Mouse (Mus musculus) right cerebral cortex, postnatal 36 days (tissue): Measurements from ENCODE around the gene Serpina16.

Source experiments
- DNase-seq, 2 experiments: peaks; one replicate each; pipeline ENCODE4 v3.0.0; 2022; ENCODE audit warnings: low spot score in 2 of 2, mixed read lengths in 1 of 2

The Serpina16 gene

DNA sequence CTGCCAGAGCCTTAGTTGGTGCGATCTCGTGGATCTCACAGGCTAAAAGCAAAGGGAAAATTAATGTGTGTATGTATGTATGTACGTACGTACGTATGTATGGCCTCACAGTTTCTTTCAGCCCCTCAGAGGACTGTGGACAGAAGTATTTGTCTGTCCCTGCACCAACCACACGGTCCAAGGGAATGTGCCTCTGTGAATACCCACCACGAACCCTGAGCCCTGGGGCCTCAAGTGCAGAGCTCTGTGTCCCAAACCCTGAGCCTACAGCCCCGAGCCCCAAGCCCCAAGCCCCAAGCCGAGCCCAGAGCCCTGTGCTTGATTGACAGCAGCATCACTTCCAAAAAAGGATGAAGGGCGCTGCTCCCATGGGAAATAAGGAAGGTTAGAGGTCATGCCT lies 17.9 kb downstream of the Serpina16 start:
- no peak for DNase-seq

DNA sequence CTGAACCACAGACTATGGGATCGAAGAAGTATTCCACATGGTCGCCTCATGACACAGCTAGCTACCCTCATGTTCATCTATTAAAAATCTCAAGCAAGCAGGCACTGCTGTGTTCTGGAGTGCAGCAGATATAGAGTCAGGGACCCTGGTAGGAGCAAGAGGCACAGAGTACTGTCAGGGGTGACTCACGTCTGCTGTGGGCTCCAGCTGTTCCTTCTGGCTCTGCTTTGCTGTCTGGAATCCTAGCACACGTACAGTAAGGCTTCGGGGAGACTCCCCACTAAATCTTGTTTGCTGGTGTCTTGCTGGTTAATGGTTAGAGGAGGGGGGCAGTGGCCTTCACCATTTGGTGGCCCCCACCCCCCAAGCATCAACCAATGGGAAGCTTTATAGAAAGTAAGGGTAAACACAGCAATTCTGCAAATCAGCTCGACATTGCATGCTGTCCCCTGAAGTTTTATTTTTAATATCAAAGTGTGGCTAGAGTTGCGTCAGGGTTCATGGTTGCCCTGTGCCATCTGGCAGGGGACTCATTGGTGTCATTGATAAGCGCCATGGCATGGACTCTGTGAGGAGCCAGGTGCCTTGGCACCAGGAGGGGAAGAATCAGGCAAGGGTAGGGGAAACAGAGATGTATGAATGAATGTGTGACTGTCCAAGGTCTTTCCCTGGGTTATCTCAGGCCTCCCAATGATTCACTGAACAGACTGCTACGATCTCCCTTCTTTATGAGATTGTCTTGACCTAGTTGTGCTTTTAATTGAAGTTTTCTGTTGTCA lies 18.9 kb downstream of the Serpina16 start, which contains the start of gene Serpina6:
Gene Serpina6, minus strand, starts transcription at position 365 of the 779 bp plus-strand sequence.
- no peak for DNase-seq

DNA sequence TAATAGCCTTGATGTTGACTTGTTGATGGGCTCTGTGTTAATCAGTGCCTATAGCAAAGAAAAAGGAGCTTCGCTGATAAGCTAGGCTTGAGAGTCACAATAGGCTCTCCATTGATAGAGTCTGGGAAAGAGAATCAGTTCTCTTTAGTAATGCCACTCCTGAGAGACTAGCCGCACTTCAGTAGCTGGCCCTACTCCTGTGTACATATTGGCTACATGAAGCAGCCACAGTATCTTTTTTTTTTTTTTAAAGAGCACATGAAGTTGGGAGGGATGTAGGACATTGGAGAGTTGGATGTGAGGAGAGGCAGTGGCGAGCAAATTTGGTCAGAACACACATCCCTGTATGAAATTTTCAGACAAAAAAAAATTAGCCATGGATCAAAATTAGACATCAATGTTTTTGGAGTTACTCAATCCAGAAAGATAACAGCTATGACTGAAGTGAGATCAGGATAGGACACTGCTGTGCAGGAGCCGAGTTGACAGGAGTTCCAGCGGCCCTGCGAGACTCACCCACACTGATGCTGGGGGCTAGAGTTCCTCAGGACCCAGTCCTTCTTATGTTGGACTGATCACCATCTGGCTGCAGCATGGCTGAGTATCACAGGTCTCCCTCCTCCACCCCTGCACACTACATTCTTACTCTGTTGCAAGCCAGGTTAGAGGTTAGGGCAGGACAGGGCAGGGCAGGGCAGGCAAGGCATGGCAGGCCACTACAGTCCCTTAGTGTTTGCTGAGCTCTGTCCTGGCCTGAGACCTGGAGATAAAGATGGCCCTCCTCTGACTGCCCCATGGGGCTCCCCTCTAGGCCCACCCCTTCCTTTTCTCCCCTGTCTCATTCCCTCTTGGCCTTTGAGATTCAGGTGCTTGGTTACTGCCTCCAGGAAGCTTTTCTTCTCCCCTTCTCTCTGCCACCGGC lies 20.6 kb downstream of the Serpina16 start:
- no peak for DNase-seq

DNA sequence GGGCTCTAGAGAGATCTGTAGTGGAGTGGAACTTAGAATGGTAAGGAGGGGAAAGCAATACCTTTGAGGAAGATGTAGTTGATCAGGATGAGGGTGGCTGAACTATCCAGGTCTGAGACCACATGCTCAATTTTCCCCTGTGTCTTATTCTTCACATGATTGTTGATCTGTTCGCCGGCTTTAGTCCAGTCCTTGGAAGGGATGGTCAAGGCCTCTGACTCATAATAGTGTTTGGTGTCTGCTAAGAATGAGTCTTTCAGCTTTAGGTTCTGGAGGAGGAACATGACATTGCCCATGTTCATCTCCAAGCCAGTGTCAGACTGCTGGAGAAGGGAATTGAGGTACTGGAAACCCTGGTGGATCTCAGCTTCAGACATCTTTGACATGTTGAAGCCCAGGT lies 22.1 kb downstream of the Serpina16 start:
- DNase-seq, result no peak

DNA sequence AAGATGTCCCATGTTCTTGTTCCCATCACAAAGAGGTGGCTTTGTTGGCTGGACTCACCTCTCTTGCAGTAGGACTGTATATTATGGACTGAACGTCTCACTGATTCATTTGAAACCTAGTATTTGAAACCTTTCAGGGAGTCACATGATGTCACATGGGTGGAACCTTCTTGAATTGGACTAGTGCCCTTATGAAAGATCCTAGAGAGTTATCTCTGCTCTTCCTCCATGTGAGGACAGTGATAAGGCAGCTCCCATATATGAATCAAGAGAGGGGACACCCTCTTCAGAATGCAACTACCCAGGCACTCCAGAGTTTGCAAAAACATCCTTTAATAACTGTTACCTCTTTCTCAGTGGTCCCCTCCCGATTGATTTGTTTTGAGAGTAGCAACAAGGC lies 29.6 kb downstream of the Serpina16 start:
- DNase-seq, result no peak

DNA sequence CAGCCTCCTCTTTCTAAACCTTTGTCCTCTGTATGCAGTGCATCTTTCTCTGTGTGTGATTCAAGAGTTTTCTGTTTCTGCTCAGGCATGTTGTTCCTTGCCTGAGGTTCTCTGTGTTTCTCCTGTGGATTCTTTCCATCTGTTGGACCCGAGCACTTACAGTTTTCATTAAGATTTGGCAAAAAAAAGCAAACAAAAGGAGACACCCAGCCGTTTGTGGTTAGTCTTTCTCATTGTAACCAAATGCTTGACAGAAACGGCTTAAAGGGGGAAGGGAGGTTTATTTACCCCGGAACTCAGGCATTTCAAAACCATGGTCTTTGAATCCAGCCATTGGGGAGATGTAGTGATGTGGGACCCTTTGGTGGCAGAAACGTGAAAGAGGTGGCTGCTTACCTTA lies 31.3 kb downstream of the Serpina16 start:
- DNase-seq, result no peak

DNA sequence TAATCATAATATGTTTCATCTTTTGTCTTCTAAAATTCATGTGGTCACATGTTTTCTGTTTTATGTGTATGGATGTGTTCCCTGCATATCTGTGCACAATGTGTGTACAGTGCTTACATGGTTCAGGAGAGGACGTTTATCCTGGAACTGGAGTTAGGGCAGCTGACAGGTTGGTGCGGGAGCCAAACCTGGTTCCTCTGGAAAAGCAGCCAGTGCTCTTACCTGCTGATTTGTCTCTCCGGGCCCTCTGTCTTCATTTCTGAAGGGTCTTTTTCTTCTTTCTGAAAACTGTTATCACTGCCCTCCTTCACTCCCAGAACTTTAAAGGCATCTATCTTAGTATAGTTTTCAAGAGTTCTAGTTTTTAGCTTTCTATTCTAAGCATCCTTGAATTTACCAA lies 32.1 kb downstream of the Serpina16 start:
- no peak for DNase-seq

DNA sequence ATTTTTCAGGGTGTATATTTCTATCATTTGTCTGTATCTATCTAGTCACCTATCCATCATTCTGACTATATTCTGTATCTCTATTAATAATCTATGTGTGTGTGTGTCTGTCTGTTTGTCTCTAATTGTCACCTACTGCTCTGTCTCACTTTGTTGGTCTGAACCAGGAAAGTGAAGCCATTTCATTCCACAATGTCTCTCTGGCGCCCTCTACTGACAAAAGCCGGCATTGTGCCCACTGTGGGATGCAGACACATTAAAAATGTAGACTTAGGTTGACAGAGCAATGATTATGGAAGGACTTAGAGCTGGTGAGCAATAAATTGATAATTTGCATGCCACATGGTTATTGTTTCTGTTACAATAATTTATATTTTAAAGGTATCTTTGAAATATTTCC lies 32.6 kb downstream of the Serpina16 start:
- peak; percentile 34 to 68 for DNase-seq

DNA sequence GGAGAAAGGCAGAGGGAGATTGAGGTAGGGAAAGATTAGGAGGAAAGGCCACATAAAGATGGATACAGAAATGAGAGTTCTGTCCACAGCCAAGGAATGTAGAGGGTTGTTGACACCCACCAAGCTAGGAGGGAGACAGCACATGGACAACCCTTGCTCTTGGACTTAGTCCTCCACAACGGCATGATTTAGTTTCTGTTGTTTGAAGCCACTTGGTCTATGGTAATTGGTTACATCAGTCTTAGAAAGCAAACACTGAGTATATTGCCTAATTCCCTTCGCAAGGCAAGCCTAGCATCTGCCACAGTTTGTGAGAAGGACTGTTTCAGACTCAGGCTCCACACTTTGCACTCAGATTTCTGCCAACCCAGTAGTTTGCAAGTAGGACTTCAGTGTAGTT lies 40.1 kb downstream of the Serpina16 start:
- DNase-seq, result no peak

DNA sequence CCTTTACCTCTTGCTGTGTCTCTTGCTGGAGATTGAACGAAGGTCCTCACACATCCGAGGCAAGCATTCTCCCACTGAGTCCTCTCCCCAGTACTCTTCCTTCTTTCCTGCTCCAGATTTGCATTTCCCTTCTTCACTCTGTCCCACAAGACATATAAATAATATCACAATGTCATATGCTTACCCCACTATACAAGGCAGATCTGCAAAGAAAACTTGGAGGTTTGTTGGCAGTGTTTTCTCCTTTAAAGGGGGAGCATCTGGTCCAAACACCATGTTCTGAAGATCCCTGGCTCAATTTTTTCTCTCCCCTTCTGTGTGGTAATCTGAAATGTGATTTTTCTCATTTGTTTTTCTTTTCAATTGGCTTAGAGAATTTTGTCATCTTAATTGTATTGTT lies 41.5 kb downstream of the Serpina16 start:
- no peak for DNase-seq

DNA sequence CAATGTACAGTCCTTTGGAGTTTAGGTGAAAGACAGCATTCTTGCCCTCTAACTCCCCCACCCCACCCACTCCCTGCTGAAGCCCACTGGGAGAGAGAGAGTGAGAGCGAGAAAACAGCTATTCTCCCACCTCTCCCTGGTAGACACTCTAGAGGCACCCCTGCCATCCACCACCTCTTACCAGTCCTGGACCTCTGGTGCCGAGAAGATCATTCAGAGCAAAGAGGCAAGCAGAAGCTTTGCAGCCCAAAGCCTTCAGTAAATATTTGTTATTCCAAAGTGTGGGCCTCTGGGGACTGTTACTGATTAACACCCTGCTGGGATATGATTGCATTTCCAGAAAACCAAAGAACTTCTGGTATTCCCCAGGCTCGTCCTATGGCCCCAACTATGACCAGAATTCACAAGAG lies 44.7 kb downstream of the Serpina16 start, which contains the start of gene Serpina10:
Gene Serpina10, minus strand, starts transcription at position 242 of the 410 bp plus-strand sequence.
- no peak for DNase-seq
